Mouse (Mus musculus): ENCODE measurements around the gene Dmc1.

DNA sequence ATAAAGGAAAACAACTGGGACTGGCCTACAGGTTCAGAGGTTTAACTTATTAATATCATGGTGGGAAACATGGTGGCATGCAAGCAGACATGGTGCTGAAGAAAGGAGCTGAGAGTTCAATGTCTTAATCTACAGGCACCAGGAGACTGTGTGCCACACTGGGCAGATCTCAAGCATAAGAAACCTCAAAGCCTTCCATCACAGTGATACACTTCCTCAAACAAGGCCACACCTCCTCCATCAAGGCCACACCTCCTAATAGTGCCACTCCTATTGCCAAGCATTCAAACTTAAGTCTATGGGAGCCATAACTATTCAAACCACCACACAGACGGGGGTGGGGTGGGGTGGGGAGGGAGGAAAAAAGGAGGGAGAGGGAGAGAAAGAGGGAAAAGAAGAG is 23.3 kb downstream of the Dmc1 start:
- TF ChIP-seq POLR2A (IDR thresholded peaks at IDR 0.05; ENCODE audit: insufficient read length, low read depth) (no peak), USF1 (IDR thresholded peaks at IDR 0.05; ENCODE audit: low read depth) (no peak), E2F4 (IDR thresholded peaks at IDR 0.05; ENCODE audit: insufficient read depth) (no peak), MYOD1 (IDR thresholded peaks at IDR 0.05; ENCODE audit: control insufficient read depth in 1 of 3, insufficient read length in 2 of 3, low read depth in 2 of 3) (no peak), MAX (IDR thresholded peaks at IDR 0.05; ENCODE audit: low read depth) (no peak), TCF12 (IDR thresholded peaks at IDR 0.05; ENCODE audit: insufficient read depth, poor library complexity, severe bottlenecking) (no peak)

Measured in myocyte (in vitro differentiated cells).